Mouse (Mus musculus): ENCODE measurements around the gene Hist1h4d.
"Not testable (repeated sequence)": the region's sequence is repeated elsewhere in the genome, so short reads cannot be mapped to it uniquely, and the experiment has no call there.

Gene Hist1h4d

GRCm38 (mm10) chr13:23573898-23574524 is 7.4 kb upstream of the Hist1h4d start, which contains the start of the genes Hist1h2bf and Hist1h2ad:
Gene Hist1h2bf (minus strand): TSS chr13:23574196.
Gene Hist1h2ad (plus strand): TSS chr13:23574381.
- DNase-seq = peak; percentile 88

GRCm38 (mm10) chr13:23574546-23575170 is 6.7 kb upstream of the Hist1h4d start:
- not testable (repeated sequence) for DNase-seq

GRCm38 (mm10) chr13:23575271-23575851 is 6.0 kb upstream of the Hist1h4d start, which contains the start of gene Hist1h3d:
Gene Hist1h3d (plus strand): TSS chr13:23575763.
- no peak for DNase-seq

GRCm38 (mm10) chr13:23575864-23576313 is 5.5 kb upstream of the Hist1h4d start:
- DNase-seq = not testable (repeated sequence)

GRCm38 (mm10) chr13:23576351-23576881 is 5.0 kb upstream of the Hist1h4d start:
- no peak for DNase-seq

- DNase-seq = no peak
These were observed 4.3 kb upstream of the Hist1h4d start for GRCm38 (mm10) chr13:23576906-23577639.

- no peak for DNase-seq
These were observed 3.6 kb upstream of the Hist1h4d start for GRCm38 (mm10) chr13:23577835-23578234.

GRCm38 (mm10) chr13:23582219-23583056 is 1.0 kb downstream of the Hist1h4d start:
- DNase-seq = no peak

- no peak for DNase-seq
These were observed 2.1 kb downstream of the Hist1h4d start for GRCm38 (mm10) chr13:23583387-23584068.

- no peak for DNase-seq
These were observed 2.9 kb downstream of the Hist1h4d start for GRCm38 (mm10) chr13:23584331-23584730.

- peak; percentile 69 for DNase-seq
These were observed 3.6 kb downstream of the Hist1h4d start for GRCm38 (mm10) chr13:23585029-23585441.

GRCm38 (mm10) chr13:23585442-23586098 is 4.2 kb downstream of the Hist1h4d start:
- peak; percentile 43 for DNase-seq

GRCm38 (mm10) chr13:23586099-23586939 is 4.9 kb downstream of the Hist1h4d start:
- no peak for DNase-seq

GRCm38 (mm10) chr13:23586940-23587225 is 5.5 kb downstream of the Hist1h4d start:
- no peak for DNase-seq

- DNase-seq = no peak
These were observed 9.8 kb downstream of the Hist1h4d start for GRCm38 (mm10) chr13:23591206-23591605.

- DNase-seq = not testable (repeated sequence)
These were observed 10.5 kb downstream of the Hist1h4d start for GRCm38 (mm10) chr13:23591886-23592285.

- DNase-seq = no peak
These were observed 11.2 kb downstream of the Hist1h4d start for GRCm38 (mm10) chr13:23592614-23593013.

- no peak for DNase-seq
These were observed 11.8 kb downstream of the Hist1h4d start for GRCm38 (mm10) chr13:23593051-23593770.

GRCm38 (mm10) chr13:23595185-23595584 is 13.8 kb downstream of the Hist1h4d start:
- no peak for DNase-seq

Data from right cerebral cortex, postnatal 14 days (tissue).